In the genomic region with DNA sequence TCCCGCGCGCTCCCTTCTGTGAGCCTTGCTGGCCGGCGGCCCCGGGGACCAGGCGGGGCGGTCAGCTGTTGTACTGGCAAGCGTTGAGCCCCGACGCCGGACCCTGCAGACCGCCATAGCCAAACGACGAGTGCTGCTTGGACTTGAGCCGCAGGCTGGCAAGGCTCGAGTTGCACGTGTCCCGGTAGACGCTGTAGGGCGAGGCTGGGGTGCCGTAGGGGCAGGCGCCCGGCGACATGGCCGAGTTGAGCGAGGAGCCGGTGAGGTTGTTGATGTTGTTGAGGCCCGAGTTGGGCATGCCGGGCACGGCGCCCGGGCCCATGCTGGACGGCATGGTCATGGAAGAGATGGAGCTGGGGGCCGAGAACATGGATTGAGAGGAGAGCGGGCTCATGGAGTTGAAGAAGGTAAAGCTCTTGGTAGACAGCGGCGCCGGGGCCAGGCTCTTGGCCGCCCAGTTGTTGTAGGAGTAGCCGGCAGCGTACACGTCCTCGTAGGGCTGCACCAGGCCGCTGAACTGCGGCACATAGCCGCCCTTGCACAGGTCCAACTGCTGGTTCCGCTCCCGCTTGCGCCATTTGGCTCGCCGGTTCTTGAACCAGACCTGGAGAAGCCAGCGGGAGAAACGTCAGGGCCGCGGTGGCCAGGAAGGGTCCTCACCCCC, we compare ENCODE assay signal across 9 mouse cellular contexts. TPM values are rescaled to one million over a fixed set of nuclear protein-coding genes. Genes with fewer than 3 reads are reported as not detected.
DNase-seq lines count a peak whose midpoint lies in the region; ATAC-seq lines count a peak whose summit lies in the region.
"Had no signal": no experiment of that assay in that cellular context is flagged by ENCODE, and none has a peak within 500 bp of the region (broad histone marks: within the 10 kb centered on the region; RNA-seq: fewer than 3 reads in every experiment).

No protein-coding gene starts in this region.

- H3K27ac ChIP-seq in heart, embryonic 10.5 days: no peak overlapping the region
- H3K27ac ChIP-seq in kidney, embryonic 16.5 days (ENCODE audit: low read length): no peak overlapping the region

- 1% methylated on average over 56 of the region's 56 CpGs for WGBS in heart, embryonic 10.5 days
- WGBS in kidney, embryonic 16.5 days: 2% methylated on average over 56 of the region's 56 CpGs

- ATAC-seq in kidney, embryonic 16.5 days (ENCODE audit: low FRiP score, low TSS enrichment): no peak

- H3K36me3 ChIP-seq in heart, embryonic 10.5 days: no peaks in the 10 kb centered on the region
- no peaks in the 10 kb centered on the region for H3K36me3 ChIP-seq in kidney, embryonic 16.5 days (ENCODE audit: insufficient read depth, low read length)

- H3K9ac ChIP-seq in kidney, embryonic 16.5 days (replicated peaks; ENCODE audit: low read length): no peak overlapping the region

- H3K27me3 ChIP-seq in heart, embryonic 10.5 days (ENCODE audit: insufficient read depth, poor library complexity, severe bottlenecking): peaks cover 94% of the 10 kb centered on the region
- H3K27me3 ChIP-seq in kidney, embryonic 16.5 days (ENCODE audit: insufficient read depth, low read length): peaks cover 84% of the 10 kb centered on the region

- no peak overlapping the region for H3K4me2 ChIP-seq in kidney, embryonic 16.5 days (replicated peaks; ENCODE audit: low read depth, low read length)

- H3K9me3 ChIP-seq in heart, embryonic 10.5 days: no peaks in the 10 kb centered on the region
- H3K9me3 ChIP-seq in kidney, embryonic 16.5 days (ENCODE audit: low read length): no peaks in the 10 kb centered on the region

- H3K4me3 ChIP-seq in heart, embryonic 10.5 days: peak overlapping the region; percentile 40
- 0 out of 2 replicates have a peak overlapping the region, but pooled peaks have one; percentile 2 for H3K4me3 ChIP-seq in kidney, embryonic 16.5 days (ENCODE audit: low read length)

- DNase-seq in heart, embryonic 10.5 days (ENCODE audit: low spot score): no peak
- no peak for DNase-seq in heart, adult 9 months (ENCODE audit: low spot score in 2 of 2)
- peak; percentile 40 for DNase-seq in urinary bladder, postnatal 25 days (ENCODE audit: low spot score)
- no peak for DNase-seq in urinary bladder, postnatal 4 days (ENCODE audit: low spot score in 2 of 2)
- DNase-seq in yolk sac, embryonic 10.5 days (ENCODE audit: low spot score): peak; percentile 26
- DNase-seq in adipocyte (ENCODE audit: low spot score): no peak
- no peak for DNase-seq in thymus, postnatal 25 days
- DNase-seq: thymus, postnatal 36 days had no signal

- peaks cover 36% of the 10 kb centered on the region for H3K4me1 ChIP-seq in heart, embryonic 10.5 days
- peaks cover 19% of the 10 kb centered on the region for H3K4me1 ChIP-seq in kidney, embryonic 16.5 days (ENCODE audit: insufficient read depth, low read length)

RNA-seq across cellular contexts. Expression of a gene that starts 9.9 kb away (rescaled TPM):
- polyA plus RNA-seq in heart, embryonic 10.5 days (2016; fragmentation: Nextera tagmentation; extraction: Ambion mirVana): 0.53 and 3.8 TPM in 2 replicates
- polyA plus RNA-seq in kidney, embryonic 16.5 days (2015; fragmentation: Nextera tagmentation; extraction: Ambion mirVana): 0.36 and 2.1 TPM in 2 replicates

RNA-seq across cellular contexts. Expression of a gene that starts 41.8 kb away (rescaled TPM):
- polyA plus RNA-seq in heart, embryonic 10.5 days (2016; fragmentation: Nextera tagmentation; extraction: Ambion mirVana): 0.10 TPM in 1 of 2 replicates, not detected in the other
- polyA plus RNA-seq in kidney, embryonic 16.5 days (2015; fragmentation: Nextera tagmentation; extraction: Ambion mirVana): 0.16 and 0.18 TPM in 2 replicates

Comparison
In these comparisons a context has a peak if more than half of its experiments do, and no peak if none do; other contexts are left out.
1. DNase-seq: peak in urinary bladder, postnatal 25 days (single experiment) and yolk sac, embryonic 10.5 days (single experiment); none in heart, embryonic 10.5 days (single experiment), heart, adult 9 months (0 of 2), urinary bladder, postnatal 4 days (0 of 2), adipocyte (single experiment) and thymus, postnatal 25 days (single experiment).